Mouse (Mus musculus) ES-E14 (cell line): ENCODE data around the gene Gm49395. TPM values are rescaled to one million over a fixed set of nuclear protein-coding genes. Genes with fewer than 3 reads are reported as not detected.
A peak's percentile ranks its signal among the peaks of the same experiment; 100 is the strongest.

Source experiments
- DNase-seq: peaks from one replicate; pipeline ENCODE4 v3.0.0-alpha.2; 2013; ENCODE audit warnings: low read depth, low spot score
- H3K27ac ChIP-seq: 2 replicates; pipeline ENCODE4 v1.5.1; 2012; ENCODE audit warnings: low read depth, mild to moderate bottlenecking, low read length, moderate library complexity, mixed read lengths; ENCODE audit not compliant: poor library complexity, insufficient read depth, severe bottlenecking
- H3K36me3 ChIP-seq: 2 replicates; pipeline ENCODE4 v1.6.1; 2012; ENCODE audit warnings: mild to moderate bottlenecking, low read length, moderate library complexity, mixed read lengths; ENCODE audit not compliant: control insufficient read depth, poor library complexity, insufficient read depth, severe bottlenecking
- H3K4me1 ChIP-seq, 2 experiments: fragments of 150-350 bp in 1 of 2; sonication (generic) in 1 of 2; 2 replicates each; pipeline ENCODE4 v1.6.1; 2012; ENCODE audit warnings: low read length in 2 of 2, mild to moderate bottlenecking in 1 of 2, mixed read lengths in 1 of 2; ENCODE audit not compliant: control insufficient read depth in 2 of 2, insufficient read depth in 2 of 2, poor library complexity in 1 of 2
- H3K4me3 ChIP-seq, 2 experiments: fragments of 150-350 bp in 1 of 2; sonication (generic) in 1 of 2; 2 replicates each; pipeline ENCODE4 v1.5.1; 2012; ENCODE audit warnings: low read length in 2 of 2, low read depth in 1 of 2, mild to moderate bottlenecking in 1 of 2, mixed read lengths in 1 of 2; ENCODE audit not compliant: insufficient read depth in 1 of 2, poor library complexity in 1 of 2, severe bottlenecking in 1 of 2
- H3K9ac ChIP-seq: 2 replicates; pipeline ENCODE4 v1.6.1; 2012; ENCODE audit warnings: low read depth, mild to moderate bottlenecking, low read length, mixed read lengths; ENCODE audit not compliant: poor library complexity, insufficient read depth, severe bottlenecking
- H3K9me3 ChIP-seq: fragments of 150-350 bp; sonication (generic); 2 replicates; pipeline ENCODE4 v1.6.1; 2012; ENCODE audit warnings: low read depth, mild to moderate bottlenecking, low read length; ENCODE audit not compliant: control insufficient read depth, insufficient read depth
- CHD2 ChIP-seq: IDR thresholded peaks from 2 replicates; pipeline ENCODE4 v1.6.1; 2014; ENCODE audit warnings: mild to moderate bottlenecking, low read depth, low read length, inconsistent platforms
- HCFC1 ChIP-seq: IDR thresholded peaks from 2 replicates; pipeline ENCODE4 v1.6.1; 2012; ENCODE audit warnings: low read length, inconsistent platforms, borderline replicate concordance; ENCODE audit not compliant: insufficient read depth
- MAFK ChIP-seq: IDR thresholded peaks from 2 replicates; pipeline ENCODE4 v1.6.1; 2014; ENCODE audit warnings: mild to moderate bottlenecking, low read depth, low read length, inconsistent platforms; ENCODE audit not compliant: insufficient read depth
- ZC3H11A ChIP-seq: IDR thresholded peaks from 2 replicates; pipeline ENCODE4 v1.6.1; 2012; ENCODE audit warnings: low read depth, mild to moderate bottlenecking, inconsistent platforms, low read length, borderline replicate concordance
- ZNF384 ChIP-seq: IDR thresholded peaks from 2 replicates; pipeline ENCODE4 v1.6.1; 2012; ENCODE audit warnings: low read depth, low read length, inconsistent platforms
- in situ Hi-C, 2 experiments: fragments of 600-800 bp; cut with MboI; formaldehyde crosslinking; loops; one replicate each; pipeline ENCODE4 v1.15.1; 2025; ENCODE audit warnings: low sequenced_read_pairs in 2 of 2, inconsistent platforms in 1 of 2; ENCODE audit not compliant: unreplicated experiment in 2 of 2
- total RNA-seq: library from RNA; depleted of rRNA; stranded (reverse); fragments of 300-350 nt; gene quantifications from 2 replicates; pipeline ENCODE4 v1.2.3, GENCODE M21; 2012

Gene Gm49395
- total RNA-seq, 1 experiment = 4.8 TPM

DNA sequence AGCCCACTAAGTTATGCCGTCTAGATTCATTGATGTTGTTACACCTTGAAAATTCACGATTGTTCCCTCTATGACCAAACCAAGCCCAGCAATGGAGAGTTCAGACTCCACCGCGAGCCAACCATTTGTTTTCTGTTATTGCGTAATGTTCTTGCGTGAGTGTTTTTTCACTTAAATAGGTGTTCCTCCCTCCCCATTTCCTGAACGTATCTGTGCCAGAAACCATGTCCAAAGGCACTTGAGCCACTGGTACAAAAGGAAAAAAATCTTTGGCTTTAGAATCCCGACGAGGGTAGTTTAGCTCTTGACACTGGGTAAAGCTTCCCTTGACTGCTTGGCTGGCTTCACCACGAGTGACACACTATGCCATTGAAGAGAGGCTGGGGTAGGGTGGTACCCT is 4.5 kb upstream of the Gm49395 start:
- no peaks in the 10 kb centered on the region; a peak in 1 of 4 replicates for H3K4me1 ChIP-seq
- H3K36me3 ChIP-seq = no peaks in the 10 kb centered on the region
- H3K9ac ChIP-seq = no peak overlapping the region
- H3K9me3 ChIP-seq = no peaks in the 10 kb centered on the region
- in situ Hi-C loops = no loop called here
- H3K4me3 ChIP-seq = no peak overlapping the region
- no peak overlapping the region for H3K27ac ChIP-seq
- no peak for TF ChIP-seq ZC3H11A
- no peak for TF ChIP-seq MAFK
- no peak for TF ChIP-seq HCFC1
- no peak for TF ChIP-seq ZNF384
- TF ChIP-seq CHD2 = no peak
- DNase-seq = no peak

DNA sequence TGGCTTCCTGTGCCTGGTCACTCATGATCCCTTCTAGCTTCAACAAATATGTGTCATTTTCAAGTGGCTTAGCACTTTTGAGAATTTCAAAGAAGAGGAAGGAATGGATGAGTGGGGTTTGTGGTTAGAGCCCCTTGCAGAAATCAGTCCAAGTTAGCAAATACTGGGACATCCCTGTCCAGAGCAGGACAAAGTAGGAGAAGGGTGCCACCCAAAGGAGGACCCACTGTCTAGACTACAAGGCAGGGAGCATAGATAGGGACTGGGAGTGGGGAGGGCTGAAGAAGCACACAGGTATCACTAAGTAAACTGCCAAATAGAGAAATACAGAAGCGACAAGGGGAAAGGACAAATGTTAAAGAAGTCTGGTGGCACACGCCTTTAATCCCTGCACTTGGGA is 1.0 kb upstream of the Gm49395 start:
- Histone ChIP-seq H3K4me1 (peaks cover 0 to 2% of the 10 kb centered on the region in 2 experiments; a peak in 1 of 4 replicates), H3K36me3 (no peaks in the 10 kb centered on the region), H3K9me3 (no peaks in the 10 kb centered on the region), H3K4me3 (no peak overlapping the region), H3K27ac (no peak overlapping the region), H3K9ac (no peak overlapping the region)
- in situ Hi-C loops = no loop called here
- DNase-seq = no peak
- no peak for TF ChIP-seq ZNF384
- no peak for TF ChIP-seq CHD2

DNA sequence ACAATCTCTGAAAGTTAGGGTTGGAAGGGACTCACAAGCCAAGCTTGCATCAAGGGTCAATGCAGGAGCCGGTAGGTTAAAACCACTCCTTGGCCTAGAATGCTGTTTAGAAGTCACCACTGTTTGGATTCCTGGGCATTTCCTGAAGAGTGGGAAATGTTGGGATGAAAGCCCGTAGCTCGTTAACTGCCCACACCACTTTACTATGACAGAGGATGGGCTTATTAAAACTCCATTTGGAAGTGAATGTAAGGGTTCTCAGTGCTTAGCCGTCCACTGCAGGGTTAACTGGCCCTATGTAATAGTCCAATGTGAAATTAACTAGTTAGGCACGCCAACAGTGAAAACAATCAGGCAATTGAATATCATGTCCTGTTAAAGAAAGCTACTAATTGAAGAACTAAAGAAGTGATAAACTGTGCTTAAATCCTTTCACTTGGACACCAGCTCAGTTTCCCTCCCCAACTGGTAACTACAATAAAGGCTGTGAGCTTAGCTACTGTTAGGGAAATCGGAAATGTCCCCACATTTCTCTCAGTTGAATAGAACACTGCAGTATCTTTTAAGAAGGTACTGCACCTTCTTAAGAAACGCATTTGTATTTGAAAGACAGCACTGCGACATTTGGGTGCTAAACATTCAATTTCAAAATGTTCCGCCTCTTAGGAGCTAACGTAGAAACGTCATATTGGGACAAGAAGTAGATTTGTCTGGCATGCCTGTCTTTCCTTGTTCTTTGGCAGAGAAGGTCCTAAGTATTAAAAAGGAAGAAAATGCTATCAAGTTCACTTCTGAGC is 1.1 kb downstream of the Gm49395 start:
- Histone ChIP-seq H3K4me1 (peaks cover 0 to 4% of the 10 kb centered on the region in 2 experiments; a peak in 1 of 4 replicates), H3K27ac (no peak overlapping the region), H3K4me3 (peak overlapping the region in 1 of 2 experiments; percentile 56; a peak in 1 of 4 replicates), H3K9ac (no peak overlapping the region), H3K36me3 (no peaks in the 10 kb centered on the region), H3K9me3 (no peaks in the 10 kb centered on the region)
- in situ Hi-C loops = no loop called here
- TF ChIP-seq ZC3H11A = no peak
- TF ChIP-seq HCFC1 = no peak
- TF ChIP-seq MAFK = no peak
- no peak for TF ChIP-seq CHD2
- TF ChIP-seq ZNF384 = no peak
- DNase-seq = no peak

DNA sequence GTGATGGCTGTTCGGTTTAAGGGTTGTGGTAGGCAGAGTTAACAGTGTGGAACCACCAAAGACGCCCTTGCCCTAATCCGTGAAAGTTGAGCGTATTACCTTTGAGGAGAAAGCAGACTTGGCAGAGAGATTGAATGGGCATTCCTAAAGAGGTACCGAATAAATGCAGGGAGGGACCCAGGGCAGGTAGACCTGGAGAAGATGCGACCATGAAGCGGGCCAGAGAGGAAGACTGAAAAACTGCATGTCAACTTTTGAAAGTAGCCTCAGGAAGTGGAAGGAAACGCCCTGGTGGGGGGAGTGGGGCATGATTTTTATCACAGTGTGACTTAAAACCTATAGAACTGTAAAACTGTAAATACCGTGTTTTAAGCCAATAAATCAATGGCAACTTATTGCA is 2.3 kb downstream of the Gm49395 start:
- Histone ChIP-seq H3K9me3 (no peaks in the 10 kb centered on the region), H3K4me1 (peaks cover 0 to 4% of the 10 kb centered on the region in 2 experiments; a peak in 1 of 4 replicates), H3K36me3 (no peaks in the 10 kb centered on the region), H3K4me3 (no peak overlapping the region), H3K27ac (no peak overlapping the region), H3K9ac (no peak overlapping the region)
- TF ChIP-seq ZNF384 = no peak
- TF ChIP-seq CHD2 = no peak
- no peak for TF ChIP-seq ZC3H11A
- no peak for TF ChIP-seq HCFC1
- DNase-seq = no peak
- in situ Hi-C loops = no loop called here
